Mouse (Mus musculus): ENCODE data around the gene Scn4b. TPM values are rescaled to one million over a fixed set of nuclear protein-coding genes. Genes with fewer than 3 reads are reported as not detected.

Scn4b gene
- polyA plus RNA-seq (2017; shearing (Covaris generic)), result 0.17 TPM

GRCm38 (mm10) chr9:45138191-45139032 lies at the start of gene Scn4b:
TSS of gene Scn4b (plus strand) at chr9:45138395.

GRCm38 (mm10) chr9:45117741-45118431 lies 20.3 kb upstream of the Scn4b start, which contains the start of gene Scn2b:
TSS of gene Scn2b (plus strand) at chr9:45117782.

GRCm38 (mm10) chr9:45181770-45182169 lies 43.6 kb downstream of the Scn4b start, which contains the start of gene BC049352:
TSS of gene BC049352 (plus strand) at chr9:45182007.

Other genes starting within 250 kb of the Scn4b start
- gene Atp5l, start 217.7 kb upstream of the Scn4b start, polyA plus RNA-seq (2017; shearing (Covaris generic)), result 271 TPM
- 35.7 TPM for gene Ube4a, start 172.8 kb upstream of the Scn4b start, polyA plus RNA-seq (2017; shearing (Covaris generic))
- 762 TPM for gene Cd3g, start 158.0 kb upstream of the Scn4b start, polyA plus RNA-seq (2017; shearing (Covaris generic))
- 472 TPM for gene Cd3d, start 156.6 kb upstream of the Scn4b start, polyA plus RNA-seq (2017; shearing (Covaris generic))
- gene Cd3e, start 128.8 kb upstream of the Scn4b start, polyA plus RNA-seq (2017; shearing (Covaris generic)), result 926 TPM
- gene Mpzl2, start 98.6 kb upstream of the Scn4b start, polyA plus RNA-seq (2017; shearing (Covaris generic)), result 0.46 TPM
- 26.8 TPM for gene Mpzl3, start 83.2 kb upstream of the Scn4b start, polyA plus RNA-seq (2017; shearing (Covaris generic))
- gene Jaml, start 59.2 kb upstream of the Scn4b start, polyA plus RNA-seq (2017; shearing (Covaris generic)), result 4.1 TPM
- gene Scn2b, start 20.6 kb upstream of the Scn4b start, polyA plus RNA-seq (2017; shearing (Covaris generic)), result not detected
- 0.57 TPM for gene BC049352, start 43.6 kb downstream of the Scn4b start, polyA plus RNA-seq (2017; shearing (Covaris generic))
- gene Tmprss4, start 65.7 kb downstream of the Scn4b start, polyA plus RNA-seq (2017; shearing (Covaris generic)), result not detected
- 28.8 TPM for gene Il10ra, start 130.8 kb downstream of the Scn4b start, polyA plus RNA-seq (2017; shearing (Covaris generic))
- not detected for gene Tmprss13, start 180.7 kb downstream of the Scn4b start, polyA plus RNA-seq (2017; shearing (Covaris generic))
- not detected for gene Fxyd6, start 231.8 kb downstream of the Scn4b start, polyA plus RNA-seq (2017; shearing (Covaris generic))

All from effector memory CD4-positive, alpha-beta T cell, adult 5 months (primary cell).